Mouse (Mus musculus): ENCODE measurements around the gene Brix1.

Gene Brix1

GRCm38 (mm10) chr15:10447102-10447501, 38.6 kb downstream of the Brix1 start:
- no peak for DNase-seq (ENCODE audit: low read depth, low spot score)

GRCm38 (mm10) chr15:10442275-10442674, 43.5 kb downstream of the Brix1 start:
- no peak for DNase-seq (ENCODE audit: low read depth, low spot score)

GRCm38 (mm10) chr15:10441493-10441892, 44.3 kb downstream of the Brix1 start:
- DNase-seq (ENCODE audit: low read depth, low spot score) = no peak

- DNase-seq (ENCODE audit: low read depth, low spot score) = no peak
Observed at GRCm38 (mm10) chr15:10439963-10440362, 45.8 kb downstream of the Brix1 start.

- no peak for DNase-seq (ENCODE audit: low read depth, low spot score)
Observed at GRCm38 (mm10) chr15:10436893-10437292, 48.9 kb downstream of the Brix1 start.

- DNase-seq (ENCODE audit: low read depth, low spot score) = no peak
Observed at GRCm38 (mm10) chr15:10426545-10427266, 59.0 kb downstream of the Brix1 start.

- no peak for DNase-seq (ENCODE audit: low read depth, low spot score)
Observed at GRCm38 (mm10) chr15:10426124-10426523, 59.6 kb downstream of the Brix1 start.
